Mouse (Mus musculus) intestine, postnatal 0 days (tissue): ENCODE measurements around the gene Mthfr. TPM values are rescaled to one million over a fixed set of nuclear protein-coding genes. Genes with fewer than 3 reads are reported as not detected.

Source experiments
- ATAC-seq: fragments of 200-750 bp; cut with Nextera tagmentation; 2 replicates; pipeline ENCODE4 v1.8.0; 2017; ENCODE audit warnings: mild to moderate bottlenecking, moderate TSS enrichment, moderate library complexity
- H3K27ac ChIP-seq: fragments of 300-500 bp; sonication (generic); 2 replicates; pipeline ENCODE4 v1.5.1; 2014; ENCODE audit warnings: mild to moderate bottlenecking, low read depth, low read length, moderate library complexity
- H3K27me3 ChIP-seq: fragments of 300-500 bp; sonication (generic); replicated peaks from 2 replicates; pipeline ENCODE4 v1.6.1; 2014; ENCODE audit warnings: low read length, mixed read lengths; ENCODE audit not compliant: control insufficient read depth, insufficient read depth
- H3K36me3 ChIP-seq: fragments of 300-500 bp; sonication (generic); 2 replicates; pipeline ENCODE4 v1.6.1; 2014; ENCODE audit warnings: mild to moderate bottlenecking, moderate library complexity; ENCODE audit not compliant: control insufficient read depth, insufficient read depth
- H3K4me1 ChIP-seq: fragments of 300-500 bp; sonication (generic); replicated peaks from 2 replicates; pipeline ENCODE4 v1.6.1; 2014; ENCODE audit warnings: antibody characterized with exemption, low read length, mixed read lengths; ENCODE audit not compliant: control insufficient read depth, insufficient read depth
- H3K4me2 ChIP-seq: fragments of 300-500 bp; sonication (generic); replicated peaks from 2 replicates; pipeline ENCODE4 v1.6.1; 2014; ENCODE audit warnings: low read depth, mild to moderate bottlenecking, moderate library complexity
- H3K4me3 ChIP-seq: fragments of 300-500 bp; sonication (generic); 2 replicates; pipeline ENCODE4 v1.5.1; 2014; ENCODE audit warnings: low read depth, low read length
- H3K9ac ChIP-seq: fragments of 300-500 bp; sonication (generic); 2 replicates; pipeline ENCODE4 v1.6.1; 2014; ENCODE audit warnings: mild to moderate bottlenecking, low read depth, low read length
- H3K9me3 ChIP-seq: fragments of 300-500 bp; sonication (generic); 2 replicates; pipeline ENCODE4 v1.6.1; 2016; ENCODE audit warnings: mixed run types; ENCODE audit not compliant: control insufficient read depth
- CTCF ChIP-seq: sonication (generic); IDR thresholded peaks from 2 replicates; pipeline ENCODE4 v1.5.1; 2016; ENCODE audit warnings: low read depth, mild to moderate bottlenecking, control low read depth, antibody characterized with exemption, moderate library complexity
- WGBS: fragments of 180-500 bp; shearing (Covaris S2); extraction: QIAGEN DNeasy Blood & Tissue Kit; methylation state at CpG from one replicate; pipeline ENCODE4 v1.1.7; 2014; 5-methylcytosine and 5-hydroxymethylcytosine counted together
- polyA plus RNA-seq: library from polyadenylated mRNA; unstranded; fragments of >200 nt; fragmentation: Nextera tagmentation; extraction: Ambion mirVana; gene quantifications from 2 replicates; pipeline ENCODE4 v1.2.1, GENCODE M21; 2015

Gene Mthfr
- polyA plus RNA-seq, 1 experiment from 2014 or later: 11.7 TPM

DNA sequence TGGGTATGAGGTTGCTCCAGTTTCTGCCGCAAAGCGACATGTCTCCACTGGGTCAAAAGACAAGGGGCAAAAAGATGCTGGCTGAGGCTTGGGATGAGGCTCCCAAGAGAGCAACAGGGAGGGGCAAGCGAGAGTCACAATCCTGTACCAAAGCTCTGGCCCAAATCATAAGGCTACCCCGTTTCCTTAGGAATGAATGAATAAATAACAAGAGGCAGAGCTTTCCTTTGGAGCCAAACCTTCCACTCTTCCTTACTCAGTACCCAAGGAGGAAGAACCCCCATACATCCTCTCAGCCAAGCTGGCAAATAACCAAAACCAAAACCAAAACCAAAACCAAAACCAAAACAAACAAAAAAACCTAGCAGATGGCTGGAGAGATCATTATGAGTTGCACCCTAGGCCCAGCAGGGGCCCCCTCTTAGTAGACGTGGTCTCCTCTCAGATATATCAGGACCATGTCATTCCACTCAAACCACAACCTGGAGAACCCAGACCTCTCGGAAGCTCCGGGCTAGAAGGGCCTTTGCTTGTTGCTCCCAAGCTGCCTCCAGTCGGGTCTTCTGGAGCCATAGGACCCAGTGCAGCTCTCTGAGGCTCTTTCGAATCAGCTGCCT is 30.8 kb downstream of the Mthfr start:
- Histone ChIP-seq H3K9me3 (no peaks in the 10 kb centered on the region), H3K9ac (no peak overlapping the region), H3K4me2 (no peak overlapping the region), H3K27me3 (no peaks in the 10 kb centered on the region), H3K4me1 (no peaks in the 10 kb centered on the region), H3K27ac (no peak overlapping the region), H3K36me3 (no peaks in the 10 kb centered on the region), H3K4me3 (no peak overlapping the region)
- no peak for ATAC-seq
- no peak for TF ChIP-seq CTCF
- WGBS: 77% methylated on average over 9 of the region's 9 CpGs

- Histone ChIP-seq H3K36me3 (no peaks in the 10 kb centered on the region), H3K4me2 (no peak overlapping the region), H3K9me3 (no peaks in the 10 kb centered on the region), H3K27me3 (no peaks in the 10 kb centered on the region), H3K4me1 (0 out of 2 replicates have a peak, but pooled peaks cover 2% of the 10 kb centered on the region), H3K27ac (no peak overlapping the region), H3K4me3 (no peak overlapping the region), H3K9ac (no peak overlapping the region)
- 63% methylated on average over 5 of the region's 5 CpGs for WGBS
- ATAC-seq: no peak
- TF ChIP-seq CTCF: no peak
These were observed 32.6 kb downstream of the Mthfr start for GRCm38 (mm10) chr4:148071508-148071907.

DNA sequence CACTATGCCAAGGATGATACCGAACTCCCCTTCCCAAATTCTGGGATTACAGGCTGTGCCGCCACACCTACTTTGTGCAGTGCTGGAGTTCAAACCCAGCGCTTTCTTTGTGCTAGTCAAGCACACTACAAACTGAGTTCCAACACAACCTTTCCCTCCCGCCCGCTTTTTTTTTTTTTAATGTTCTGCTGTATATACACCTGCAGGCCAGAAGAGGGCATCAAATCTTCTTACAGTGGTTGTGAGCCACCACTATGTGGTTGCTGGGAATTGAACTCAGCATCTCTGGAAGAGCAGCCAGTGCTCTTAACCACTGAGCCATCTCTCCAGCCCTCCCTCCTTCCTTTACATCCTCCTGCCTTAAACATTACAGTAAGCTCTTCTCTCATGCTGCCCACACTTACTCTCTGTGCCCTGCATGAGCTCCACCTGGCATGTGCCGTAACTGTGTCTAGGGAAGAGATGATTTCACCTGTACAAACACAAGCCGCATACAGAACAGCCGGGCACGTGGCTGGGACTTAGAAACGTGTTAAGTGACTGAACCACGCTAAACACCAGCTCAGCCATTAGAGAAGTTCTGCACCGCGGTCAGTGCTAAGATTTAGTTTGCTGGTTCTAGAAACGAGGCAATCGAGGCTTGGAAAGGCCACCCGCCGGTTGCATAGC is 35.8 kb downstream of the Mthfr start:
- TF ChIP-seq CTCF: peak; percentile 64
- peak overlapping the region; percentile 31 for H3K4me3 ChIP-seq
- whole genome bisulfite sequencing: 33% methylated on average over 17 of the region's 17 CpGs
- peaks cover 1% of the 10 kb centered on the region; the same call in 1 of the 2 replicates for H3K36me3 ChIP-seq
- no peak overlapping the region for H3K27ac ChIP-seq
- no peaks in the 10 kb centered on the region for H3K9me3 ChIP-seq
- 0 out of 2 replicates have a peak, but pooled peaks cover 2% of the 10 kb centered on the region for H3K4me1 ChIP-seq
- no peaks in the 10 kb centered on the region for H3K27me3 ChIP-seq
- no peak overlapping the region for H3K9ac ChIP-seq
- H3K4me2 ChIP-seq: peak overlapping the region; percentile 65
- ATAC-seq: no peak

GRCm38 (mm10) chr4:148075259-148075658 is 36.4 kb downstream of the Mthfr start:
- Histone ChIP-seq H3K36me3 (peaks cover 8% of the 10 kb centered on the region), H3K9ac (no peak overlapping the region), H3K27me3 (no peaks in the 10 kb centered on the region), H3K9me3 (no peaks in the 10 kb centered on the region), H3K4me2 (peak overlapping the region; percentile 65), H3K27ac (no peak overlapping the region), H3K4me1 (0 out of 2 replicates have a peak, but pooled peaks cover 2% of the 10 kb centered on the region), H3K4me3 (peak overlapping the region; percentile 31)
- 23% methylated on average over 21 of the region's 21 CpGs for WGBS
- ATAC-seq: peak; percentile 64
- no peak for TF ChIP-seq CTCF

DNA sequence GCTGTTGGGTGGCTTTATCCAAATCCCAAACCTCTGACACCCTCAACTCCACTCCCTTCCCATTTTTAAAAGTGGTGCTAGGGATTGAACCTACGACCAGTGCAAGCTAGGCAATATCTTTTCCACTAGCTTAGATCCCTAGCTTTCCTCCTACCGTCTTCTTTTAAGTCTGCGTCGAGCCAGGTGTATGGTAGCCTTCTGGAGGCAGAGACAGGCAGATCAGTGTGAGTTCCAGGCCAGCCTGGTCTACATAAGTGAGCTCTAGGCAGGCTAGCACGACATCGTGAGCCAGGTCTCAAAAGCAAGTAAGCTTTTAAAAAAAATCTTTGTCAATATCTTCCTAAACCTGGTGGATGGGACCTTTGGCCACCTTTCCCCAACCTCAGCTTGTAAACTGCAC is 37.0 kb downstream of the Mthfr start:
- no peaks in the 10 kb centered on the region for H3K27me3 ChIP-seq
- ATAC-seq: no peak
- WGBS: 86% methylated on average over 6 of the region's 6 CpGs

GRCm38 (mm10) chr4:148079212-148079611 is 40.3 kb downstream of the Mthfr start:
- WGBS: 55% methylated on average over 6 of the region's 6 CpGs
- no peak overlapping the region for H3K4me2 ChIP-seq
- ATAC-seq: no peak
- H3K36me3 ChIP-seq: peaks cover 23% of the 10 kb centered on the region
- no peak overlapping the region for H3K4me3 ChIP-seq
- no peak overlapping the region for H3K27ac ChIP-seq
- H3K4me1 ChIP-seq: 0 out of 2 replicates have a peak, but pooled peaks cover 2% of the 10 kb centered on the region
- no peaks in the 10 kb centered on the region for H3K9me3 ChIP-seq
- H3K27me3 ChIP-seq: no peaks in the 10 kb centered on the region
- H3K9ac ChIP-seq: no peak overlapping the region
- peak; percentile 55 for TF ChIP-seq CTCF

More for the DNA sequence above, 37.0 kb downstream of the Mthfr start:
- no peak for TF ChIP-seq CTCF
- H3K4me1 ChIP-seq: 0 out of 2 replicates have a peak, but pooled peaks cover 2% of the 10 kb centered on the region
- H3K4me3 ChIP-seq: no peak overlapping the region
- peaks cover 14% of the 10 kb centered on the region for H3K36me3 ChIP-seq
- H3K4me2 ChIP-seq: no peak overlapping the region
- no peaks in the 10 kb centered on the region for H3K9me3 ChIP-seq
- no peak overlapping the region for H3K27ac ChIP-seq
- H3K9ac ChIP-seq: no peak overlapping the region
